Mouse (Mus musculus): ENCODE results near the gene Gm281. TPM values are rescaled to one million over a fixed set of nuclear protein-coding genes. Genes with fewer than 3 reads are reported as not detected.
A peak's percentile ranks its signal among the peaks of the same experiment; 100 is the strongest.

Gm281 gene
- polyA plus RNA-seq, 1 experiment from 2014 or later: not detected

DNA sequence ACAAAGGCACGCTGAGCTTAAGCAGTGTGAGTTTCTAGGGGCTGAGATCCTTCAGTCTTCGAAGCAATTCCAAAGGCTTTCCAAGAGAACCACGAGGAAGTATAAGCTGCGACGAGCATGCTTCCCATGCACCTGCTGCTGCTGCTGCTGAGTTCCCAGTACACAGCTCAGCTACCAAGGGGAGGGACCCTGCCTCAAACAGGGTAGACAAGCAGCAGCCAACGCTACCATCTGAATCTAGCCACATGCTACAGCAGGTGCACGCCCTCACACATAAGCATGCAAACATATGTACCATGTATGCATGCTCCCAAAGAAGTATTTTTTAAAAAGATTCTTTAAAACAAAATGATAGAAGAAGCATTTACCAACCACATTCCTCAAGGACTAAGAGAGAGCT is 34.1 kb upstream of the Gm281 start:
- no peak for ATAC-seq (replicated peaks; ENCODE audit: extremely low read depth, insufficient read depth, low FRiP score)
- Histone ChIP-seq H3K36me3 (ENCODE audit: control insufficient read depth, insufficient read depth) (peaks cover 30% of the 10 kb centered on the region), H3K9me3 (replicated peaks; ENCODE audit: control insufficient read depth, low read length) (no peaks in the 10 kb centered on the region), H3K4me2 (ENCODE audit: low read depth, low read length) (no peak overlapping the region), H3K4me3 (ENCODE audit: low read length) (no peak overlapping the region), H3K9ac (ENCODE audit: low read length) (no peak overlapping the region), H3K27me3 (ENCODE audit: control insufficient read depth, insufficient read depth, low read length) (no peaks in the 10 kb centered on the region), H3K27ac (ENCODE audit: low read length) (no peak overlapping the region), H3K4me1 (ENCODE audit: control insufficient read depth, insufficient read depth, low read length) (0 out of 2 replicates have a peak, but pooled peaks cover under 1% of the 10 kb centered on the region)
- 91% methylated on average over 7 of the region's 7 CpGs for WGBS

DNA sequence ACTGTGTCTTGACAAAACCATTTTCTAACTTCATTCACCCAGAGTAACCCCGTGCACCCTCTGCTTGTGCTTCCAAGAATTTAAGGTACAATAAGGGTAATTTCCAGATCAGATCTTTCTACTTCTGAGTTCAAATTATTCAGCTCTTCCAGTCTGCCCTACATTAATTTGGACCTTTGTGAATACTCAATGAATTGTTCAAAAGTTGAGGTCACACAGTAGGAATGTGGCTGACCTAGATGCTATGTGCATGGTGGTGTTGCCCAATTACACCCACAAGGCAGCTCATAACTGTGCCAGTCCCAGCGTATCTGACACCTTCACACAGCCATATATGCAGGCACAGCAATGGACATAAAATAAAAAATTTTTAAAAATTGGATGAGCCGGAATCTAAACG is 30.4 kb upstream of the Gm281 start:
- Histone ChIP-seq H3K9ac (ENCODE audit: low read length) (no peak overlapping the region), H3K4me1 (ENCODE audit: control insufficient read depth, insufficient read depth, low read length) (no peaks in the 10 kb centered on the region), H3K36me3 (ENCODE audit: control insufficient read depth, insufficient read depth) (peaks cover 21% of the 10 kb centered on the region), H3K27me3 (ENCODE audit: control insufficient read depth, insufficient read depth, low read length) (no peaks in the 10 kb centered on the region), H3K9me3 (replicated peaks; ENCODE audit: control insufficient read depth, low read length) (no peaks in the 10 kb centered on the region), H3K4me3 (ENCODE audit: low read length) (no peak overlapping the region), H3K4me2 (ENCODE audit: low read depth, low read length) (no peak overlapping the region), H3K27ac (ENCODE audit: low read length) (no peak overlapping the region)
- WGBS: 87% methylated on average over 4 of the region's 4 CpGs
- ATAC-seq (replicated peaks; ENCODE audit: extremely low read depth, insufficient read depth, low FRiP score): no peak

DNA sequence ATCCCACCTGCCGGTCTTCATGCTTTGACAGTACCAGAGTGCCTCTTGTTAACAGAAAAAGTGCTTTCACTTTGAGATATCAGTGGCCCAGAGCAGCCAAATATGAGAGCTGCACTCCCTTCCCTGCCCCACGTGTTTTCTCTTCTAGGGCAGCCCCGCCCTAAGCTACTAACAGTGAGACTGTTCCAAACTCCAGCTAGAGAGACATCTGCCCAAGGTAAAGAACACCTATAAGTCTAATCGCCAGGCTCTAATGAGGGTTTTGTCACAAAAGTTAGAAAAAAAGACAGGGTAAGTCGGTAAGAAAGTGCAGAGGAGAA is 19.7 kb upstream of the Gm281 start:
- Histone ChIP-seq H3K4me1 (ENCODE audit: control insufficient read depth, insufficient read depth, low read length) (0 out of 2 replicates have a peak, but pooled peaks cover 5% of the 10 kb centered on the region), H3K9ac (ENCODE audit: low read length) (no peak overlapping the region; the same call in 1 of the 2 replicates), H3K27ac (ENCODE audit: low read length) (no peak overlapping the region), H3K27me3 (ENCODE audit: control insufficient read depth, insufficient read depth, low read length) (no peaks in the 10 kb centered on the region), H3K9me3 (replicated peaks; ENCODE audit: control insufficient read depth, low read length) (peaks cover 9% of the 10 kb centered on the region), H3K4me3 (ENCODE audit: low read length) (peak overlapping the region; percentile 51), H3K4me2 (ENCODE audit: low read depth, low read length) (peak overlapping the region; percentile 94), H3K36me3 (ENCODE audit: control insufficient read depth, insufficient read depth) (no peaks in the 10 kb centered on the region)
- WGBS: 37% methylated on average over 5 of the region's 5 CpGs
- no peak for ATAC-seq (replicated peaks; ENCODE audit: extremely low read depth, insufficient read depth, low FRiP score)

DNA sequence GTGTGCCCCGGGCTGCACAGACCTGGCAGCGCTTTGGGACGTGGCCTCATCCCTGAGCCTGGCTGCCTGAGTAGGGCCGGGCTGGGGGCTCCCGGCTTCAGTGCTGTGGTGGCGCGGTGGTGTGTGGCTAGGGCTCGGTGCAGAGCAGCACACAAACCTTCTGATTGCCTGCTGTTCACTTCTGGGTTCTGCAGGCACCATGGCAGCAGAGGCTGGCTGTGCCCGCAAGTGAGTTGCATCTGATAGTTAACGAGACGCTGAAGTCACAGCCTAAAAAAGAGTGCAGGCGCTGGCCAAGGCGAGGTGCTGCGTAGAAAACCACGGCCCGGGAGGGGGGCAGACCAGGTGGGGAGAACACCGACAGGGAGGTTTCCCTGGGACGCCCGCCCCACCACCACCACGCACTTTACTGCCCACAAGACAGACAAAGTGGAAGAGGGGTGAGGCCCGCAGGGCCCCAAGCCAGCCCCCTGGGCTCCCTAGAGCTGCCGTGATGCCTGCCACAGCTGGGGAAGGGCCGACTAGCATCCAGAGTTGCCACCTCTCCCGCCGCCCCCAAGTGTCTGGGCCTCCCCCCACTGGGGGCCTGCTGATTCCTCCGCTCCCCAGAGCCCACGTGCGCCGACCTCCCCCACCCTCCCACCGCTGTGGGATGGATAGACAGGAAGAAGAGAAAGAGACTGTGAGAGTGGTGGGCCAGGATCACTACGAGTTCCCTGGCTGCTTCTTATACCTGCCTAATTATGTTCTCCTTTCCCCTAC is 19.2 kb upstream of the Gm281 start:
- WGBS: 18% methylated on average over 31 of the region's 31 CpGs
- ATAC-seq (replicated peaks; ENCODE audit: extremely low read depth, insufficient read depth, low FRiP score): peak; percentile 69

DNA sequence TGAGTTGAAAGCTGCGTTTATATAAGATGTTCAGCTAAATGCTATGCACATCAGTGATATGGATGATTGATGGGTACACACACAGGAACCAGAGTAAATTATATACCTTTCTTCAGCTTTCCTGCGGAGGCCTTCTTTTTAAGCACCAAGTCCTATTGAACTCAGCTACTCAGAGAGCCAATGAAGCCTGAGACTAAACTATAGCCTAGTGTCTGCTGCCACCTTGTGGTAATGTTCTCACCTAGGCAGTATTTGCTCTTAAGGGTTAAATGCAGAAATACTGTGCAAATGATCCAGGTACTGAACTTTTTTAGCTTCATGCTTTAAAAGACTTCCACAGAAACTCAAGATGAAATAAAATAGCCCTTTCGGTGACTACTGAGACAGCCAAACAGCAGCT is 3.4 kb upstream of the Gm281 start:
- Histone ChIP-seq H3K4me1 (ENCODE audit: control insufficient read depth, insufficient read depth, low read length) (no peaks in the 10 kb centered on the region), H3K4me2 (ENCODE audit: low read depth, low read length) (no peak overlapping the region), H3K9ac (ENCODE audit: low read length) (no peak overlapping the region), H3K36me3 (ENCODE audit: control insufficient read depth, insufficient read depth) (no peaks in the 10 kb centered on the region), H3K27ac (ENCODE audit: low read length) (no peak overlapping the region), H3K4me3 (ENCODE audit: low read length) (no peak overlapping the region), H3K27me3 (ENCODE audit: control insufficient read depth, insufficient read depth, low read length) (no peaks in the 10 kb centered on the region), H3K9me3 (replicated peaks; ENCODE audit: control insufficient read depth, low read length) (no peaks in the 10 kb centered on the region)
- ATAC-seq (replicated peaks; ENCODE audit: extremely low read depth, insufficient read depth, low FRiP score): no peak
- WGBS: 39% methylated on average over 3 of the region's 3 CpGs

More for the DNA sequence above, 19.2 kb upstream of the Gm281 start:
- Histone ChIP-seq H3K9me3 (replicated peaks; ENCODE audit: control insufficient read depth, low read length) (peaks cover 9% of the 10 kb centered on the region), H3K27ac (ENCODE audit: low read length) (no peak overlapping the region), H3K27me3 (ENCODE audit: control insufficient read depth, insufficient read depth, low read length) (no peaks in the 10 kb centered on the region), H3K36me3 (ENCODE audit: control insufficient read depth, insufficient read depth) (no peaks in the 10 kb centered on the region), H3K4me1 (ENCODE audit: control insufficient read depth, insufficient read depth, low read length) (0 out of 2 replicates have a peak, but pooled peaks cover 5% of the 10 kb centered on the region), H3K9ac (ENCODE audit: low read length) (peak overlapping the region; percentile 68), H3K4me3 (ENCODE audit: low read length) (peak overlapping the region; percentile 51), H3K4me2 (ENCODE audit: low read depth, low read length) (peak overlapping the region; percentile 94)

DNA sequence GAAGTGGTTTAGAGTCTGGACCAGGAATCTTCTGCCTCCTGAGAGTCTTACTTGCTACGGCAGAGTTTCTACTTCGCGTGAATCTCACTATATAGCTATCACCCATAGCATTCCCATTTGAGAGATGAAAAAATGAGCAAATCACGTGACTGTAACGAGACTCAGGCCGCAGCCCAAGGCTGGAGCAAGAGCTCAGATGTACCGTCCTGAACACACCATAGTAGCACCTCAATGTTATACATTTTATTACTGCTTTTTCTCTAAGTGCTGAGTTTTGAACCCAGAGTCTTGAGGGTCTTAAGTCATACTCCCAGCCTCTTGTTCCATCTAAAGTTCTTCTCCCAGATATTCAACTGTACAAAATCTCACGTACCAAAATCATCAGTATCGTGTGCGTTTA is 2.9 kb upstream of the Gm281 start:
- no peaks in the 10 kb centered on the region for H3K27me3 ChIP-seq (ENCODE audit: control insufficient read depth, insufficient read depth, low read length)
- no peaks in the 10 kb centered on the region for H3K4me1 ChIP-seq (ENCODE audit: control insufficient read depth, insufficient read depth, low read length)
- no peak overlapping the region for H3K9ac ChIP-seq (ENCODE audit: low read length)
- 82% methylated on average over 10 of the region's 10 CpGs for WGBS
- no peaks in the 10 kb centered on the region for H3K9me3 ChIP-seq (replicated peaks; ENCODE audit: control insufficient read depth, low read length)
- no peak overlapping the region for H3K4me3 ChIP-seq (ENCODE audit: low read length)
- H3K4me2 ChIP-seq (ENCODE audit: low read depth, low read length): no peak overlapping the region
- H3K27ac ChIP-seq (ENCODE audit: low read length): no peak overlapping the region
- no peaks in the 10 kb centered on the region for H3K36me3 ChIP-seq (ENCODE audit: control insufficient read depth, insufficient read depth)
- ATAC-seq (replicated peaks; ENCODE audit: extremely low read depth, insufficient read depth, low FRiP score): no peak

DNA sequence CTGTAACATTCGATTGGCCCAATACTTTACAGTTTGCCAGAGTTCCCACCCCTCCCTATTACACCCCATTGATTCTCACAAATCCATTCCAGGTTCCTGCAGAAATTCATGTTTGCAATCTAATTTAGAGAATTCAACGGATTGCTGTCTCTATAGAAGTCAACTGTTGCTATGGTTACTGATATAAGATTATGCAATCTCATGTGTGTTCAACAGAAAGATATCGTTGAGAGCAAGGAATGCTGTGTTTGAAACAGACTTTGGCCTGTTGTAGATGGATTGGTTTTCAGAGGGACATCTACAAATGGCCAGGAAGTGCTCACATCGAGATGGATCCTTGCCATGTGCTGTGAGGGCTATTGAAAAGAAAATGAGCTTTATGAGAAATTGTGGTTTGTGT is 929 bp upstream of the Gm281 start:
- WGBS: 62% methylated on average over 4 of the region's 4 CpGs
- Histone ChIP-seq H3K27ac (ENCODE audit: low read length) (no peak overlapping the region), H3K9me3 (replicated peaks; ENCODE audit: control insufficient read depth, low read length) (no peaks in the 10 kb centered on the region), H3K4me2 (ENCODE audit: low read depth, low read length) (no peak overlapping the region), H3K4me1 (ENCODE audit: control insufficient read depth, insufficient read depth, low read length) (no peaks in the 10 kb centered on the region), H3K4me3 (ENCODE audit: low read length) (no peak overlapping the region), H3K9ac (ENCODE audit: low read length) (no peak overlapping the region), H3K27me3 (ENCODE audit: control insufficient read depth, insufficient read depth, low read length) (no peaks in the 10 kb centered on the region), H3K36me3 (ENCODE audit: control insufficient read depth, insufficient read depth) (no peaks in the 10 kb centered on the region)
- ATAC-seq (replicated peaks; ENCODE audit: extremely low read depth, insufficient read depth, low FRiP score): no peak

DNA sequence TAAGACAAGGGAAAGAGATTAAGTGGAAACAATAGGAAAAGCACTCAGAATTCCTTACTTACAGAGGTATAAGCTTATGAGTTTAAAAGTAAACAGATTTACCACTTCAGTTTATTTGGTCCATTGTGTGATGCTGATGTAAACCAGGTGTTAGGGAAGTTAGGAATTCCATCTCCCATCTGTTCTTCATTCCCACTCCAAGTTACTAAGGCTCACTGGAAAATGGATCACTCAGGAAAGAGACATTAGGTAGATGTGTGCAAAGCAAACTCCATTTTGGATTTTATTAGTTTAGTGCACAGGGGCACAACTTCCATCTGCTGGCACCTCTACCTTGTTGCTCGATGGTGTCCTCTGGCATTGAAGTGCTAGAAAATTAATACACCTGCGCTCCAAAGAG is 4.1 kb downstream of the Gm281 start:
- no peak overlapping the region for H3K4me2 ChIP-seq (ENCODE audit: low read depth, low read length)
- H3K4me3 ChIP-seq (ENCODE audit: low read length): no peak overlapping the region
- no peak overlapping the region for H3K9ac ChIP-seq (ENCODE audit: low read length)
- no peaks in the 10 kb centered on the region for H3K9me3 ChIP-seq (replicated peaks; ENCODE audit: control insufficient read depth, low read length)
- 83% methylated on average over 2 of the region's 2 CpGs for WGBS
- no peaks in the 10 kb centered on the region for H3K36me3 ChIP-seq (ENCODE audit: control insufficient read depth, insufficient read depth)
- no peak for ATAC-seq (replicated peaks; ENCODE audit: extremely low read depth, insufficient read depth, low FRiP score)
- no peak overlapping the region for H3K27ac ChIP-seq (ENCODE audit: low read length)
- H3K4me1 ChIP-seq (ENCODE audit: control insufficient read depth, insufficient read depth, low read length): no peaks in the 10 kb centered on the region
- H3K27me3 ChIP-seq (ENCODE audit: control insufficient read depth, insufficient read depth, low read length): no peaks in the 10 kb centered on the region

DNA sequence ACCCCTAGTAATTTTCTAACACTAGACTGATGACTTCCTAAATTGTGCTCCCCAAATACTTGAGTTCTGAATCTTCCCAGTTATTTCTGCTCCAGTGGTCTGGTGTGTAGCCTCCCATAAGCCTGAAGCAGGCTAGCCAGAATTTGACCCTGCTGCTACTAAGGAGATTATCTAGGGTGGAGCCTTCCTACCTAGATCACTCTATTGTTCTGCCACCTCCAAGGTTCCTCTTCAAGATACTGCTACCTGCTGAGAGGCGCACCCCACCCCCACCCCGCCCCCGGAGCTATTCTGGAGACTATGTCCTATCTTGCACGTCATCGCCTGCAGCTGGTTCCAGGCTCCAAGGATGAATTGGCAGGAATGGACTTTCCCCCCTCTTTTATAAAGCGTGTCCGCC is 7.1 kb downstream of the Gm281 start:
- no peaks in the 10 kb centered on the region for H3K4me1 ChIP-seq (ENCODE audit: control insufficient read depth, insufficient read depth, low read length)
- H3K27me3 ChIP-seq (ENCODE audit: control insufficient read depth, insufficient read depth, low read length): no peaks in the 10 kb centered on the region
- H3K9ac ChIP-seq (ENCODE audit: low read length): no peak overlapping the region
- 77% methylated on average over 7 of the region's 7 CpGs for WGBS
- no peak for ATAC-seq (replicated peaks; ENCODE audit: extremely low read depth, insufficient read depth, low FRiP score)
- H3K4me2 ChIP-seq (ENCODE audit: low read depth, low read length): no peak overlapping the region
- no peaks in the 10 kb centered on the region for H3K9me3 ChIP-seq (replicated peaks; ENCODE audit: control insufficient read depth, low read length)
- H3K27ac ChIP-seq (ENCODE audit: low read length): no peak overlapping the region
- no peak overlapping the region for H3K4me3 ChIP-seq (ENCODE audit: low read length)
- H3K36me3 ChIP-seq (ENCODE audit: control insufficient read depth, insufficient read depth): no peaks in the 10 kb centered on the region
